Mouse (Mus musculus): Measurements from ENCODE around the gene Ldlrad3.

The Ldlrad3 gene

GRCm38 (mm10) chr2:102144311-102144710 is 41.9 kb downstream of the Ldlrad3 start:
- DNase-seq (ENCODE audit: low spot score) = no peak

DNA sequence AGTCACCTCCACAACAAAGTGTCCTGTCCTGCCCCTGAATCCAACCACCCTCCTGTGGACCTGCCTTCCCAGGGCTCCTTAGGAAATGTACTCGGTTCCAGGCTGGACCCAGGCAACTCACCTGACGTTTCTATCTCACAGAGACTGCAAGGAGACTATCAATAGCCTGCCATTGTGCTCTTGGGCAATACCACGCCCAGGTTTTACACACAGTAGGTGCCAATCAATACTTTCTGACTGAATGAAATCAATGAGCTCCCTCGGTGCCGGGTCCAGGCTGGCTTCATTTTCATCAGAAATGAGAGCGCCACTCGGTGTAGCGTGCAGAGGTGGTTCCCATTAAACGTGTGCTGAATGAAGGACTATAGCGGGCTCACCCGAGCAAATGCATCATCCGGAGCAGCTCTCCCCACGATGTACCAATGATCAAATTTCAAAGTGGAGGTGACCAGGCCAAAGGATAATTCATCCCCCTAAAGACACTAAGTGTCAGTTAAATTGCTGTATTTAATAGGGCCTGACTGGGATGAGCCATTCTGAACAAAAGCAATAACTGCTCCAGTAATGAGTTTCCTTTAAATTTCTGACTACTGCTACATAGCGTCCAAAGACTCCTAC is 43.4 kb downstream of the Ldlrad3 start:
- no peak for DNase-seq (ENCODE audit: low spot score)

DNA sequence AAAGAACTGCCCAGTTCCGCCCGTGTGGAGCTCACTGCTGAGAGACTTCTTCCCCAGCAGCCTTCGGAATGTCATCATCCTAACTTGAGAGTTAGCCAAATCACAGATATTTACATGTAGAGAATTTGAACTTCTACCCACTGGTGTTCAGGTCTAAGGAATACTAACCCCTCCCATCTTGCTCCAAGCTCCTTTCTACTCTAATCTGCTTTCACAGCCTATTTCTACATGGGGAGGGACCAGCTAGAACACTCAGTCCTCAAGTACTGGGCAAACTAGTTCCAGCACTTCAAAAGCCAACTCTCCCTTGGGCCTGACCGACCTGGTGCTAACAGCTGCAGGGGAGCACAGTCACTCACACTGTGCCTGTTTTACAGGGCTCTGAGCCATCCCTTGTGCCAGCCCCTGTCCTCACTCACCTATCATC is 44.0 kb downstream of the Ldlrad3 start:
- no peak for DNase-seq (ENCODE audit: low spot score)

DNA sequence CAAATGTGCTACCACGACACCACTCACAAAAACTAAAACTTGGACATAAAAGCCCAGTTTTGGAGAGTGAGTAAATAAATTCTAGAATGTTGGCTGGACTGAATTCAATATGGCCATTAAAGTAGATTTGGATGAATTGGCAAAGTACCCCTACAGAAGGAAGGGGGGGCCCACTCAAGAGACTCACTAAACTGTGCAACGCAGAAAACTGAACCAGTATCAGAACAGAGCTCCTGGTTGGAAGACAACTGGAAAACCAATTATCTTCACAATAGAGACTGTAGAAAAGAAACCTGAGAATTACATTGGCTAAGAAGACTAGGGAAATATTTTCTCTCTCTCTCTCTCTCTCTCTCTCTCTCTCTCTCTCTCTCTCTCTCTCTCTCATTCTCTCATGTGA is 45.0 kb downstream of the Ldlrad3 start:
- DNase-seq (ENCODE audit: low spot score) = no peak

DNA sequence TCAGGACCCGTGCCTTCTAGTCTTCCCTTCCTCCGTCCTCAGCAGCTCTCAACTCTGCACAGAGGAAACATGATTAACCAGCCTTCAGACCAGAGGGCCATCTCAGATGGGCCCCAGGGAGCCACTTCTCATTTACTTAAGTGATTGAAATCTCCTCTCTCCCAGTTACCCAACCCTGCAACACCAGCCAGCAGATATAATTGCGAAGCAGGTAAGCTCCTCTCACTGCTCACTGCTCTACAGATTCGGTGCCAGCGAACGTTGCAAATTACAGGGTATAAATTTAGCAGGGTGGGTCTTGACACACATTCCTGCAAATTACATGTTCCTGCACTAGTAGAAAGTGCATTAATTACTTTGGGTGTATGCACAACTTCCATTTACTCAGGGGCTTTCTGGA is 48.3 kb downstream of the Ldlrad3 start:
- DNase-seq (ENCODE audit: low spot score) = no peak

GRCm38 (mm10) chr2:102136184-102136583 is 50.0 kb downstream of the Ldlrad3 start:
- DNase-seq (ENCODE audit: low spot score) = no peak

GRCm38 (mm10) chr2:102134510-102135262 is 51.5 kb downstream of the Ldlrad3 start:
- DNase-seq (ENCODE audit: low spot score) = no peak

DNA sequence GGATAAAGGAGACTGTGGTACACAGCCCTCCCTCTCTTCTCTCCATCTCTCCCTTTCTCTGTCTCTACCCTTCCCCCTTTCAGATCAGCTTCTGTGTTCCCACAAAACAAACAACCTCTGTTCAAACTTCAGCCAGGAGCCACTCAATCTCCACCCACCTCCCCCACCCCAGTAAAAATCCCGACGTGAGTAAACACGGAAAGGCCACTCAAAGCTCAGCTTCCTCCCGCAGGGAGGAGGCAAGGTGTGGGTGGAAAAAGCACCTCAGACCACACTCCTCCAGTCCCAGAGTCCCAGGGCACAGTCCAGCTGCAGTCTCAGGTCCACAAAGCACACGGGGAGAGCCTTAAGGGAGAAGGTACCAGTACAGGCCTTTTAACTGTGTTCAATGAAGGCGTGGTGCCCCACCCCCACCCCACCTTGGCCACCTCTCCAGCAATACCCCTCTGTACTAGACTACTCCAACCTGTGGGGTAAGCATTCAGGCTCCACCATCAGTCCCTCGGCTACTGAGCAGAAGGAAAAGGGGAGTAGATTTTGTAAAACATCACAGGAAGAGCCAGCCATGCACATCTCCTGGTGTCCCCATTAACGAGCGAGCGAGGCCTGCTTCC is 53.1 kb downstream of the Ldlrad3 start:
- DNase-seq (ENCODE audit: low spot score) = peak; percentile 78

DNA sequence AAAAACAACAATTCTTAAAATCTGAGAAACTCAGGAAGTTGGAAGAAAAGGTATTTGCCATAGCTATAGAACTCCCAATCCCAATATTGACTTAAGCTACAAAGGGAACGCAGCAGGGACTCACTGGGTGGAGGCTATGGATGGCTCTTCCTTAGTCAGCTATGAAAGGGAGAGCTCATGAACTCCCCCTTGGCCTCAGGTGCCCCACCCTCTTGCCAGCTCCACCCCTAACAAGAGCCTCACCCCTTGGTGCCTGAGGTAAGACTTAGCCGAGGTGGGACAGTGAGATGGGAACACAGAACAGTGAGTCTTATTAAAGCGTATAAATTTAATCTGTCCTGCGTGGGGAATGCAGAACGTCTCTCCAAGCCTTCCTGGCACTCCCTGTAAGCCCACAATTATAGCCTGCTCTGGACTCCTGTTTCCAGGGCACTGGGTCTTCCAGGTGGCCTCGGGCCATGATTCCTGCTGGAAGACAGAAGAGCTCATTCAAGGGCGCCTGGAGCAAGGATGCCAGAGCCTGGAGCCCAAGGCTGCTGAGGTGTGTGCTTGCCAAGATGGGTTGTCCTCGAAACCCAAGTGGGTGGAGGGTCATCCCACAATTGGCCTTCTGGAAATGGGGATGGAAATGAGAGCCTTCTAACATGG is 55.9 kb downstream of the Ldlrad3 start:
- DNase-seq (ENCODE audit: low spot score) = no peak

GRCm38 (mm10) chr2:102129235-102129634 is 57.0 kb downstream of the Ldlrad3 start:
- no peak for DNase-seq (ENCODE audit: low spot score)

DNA sequence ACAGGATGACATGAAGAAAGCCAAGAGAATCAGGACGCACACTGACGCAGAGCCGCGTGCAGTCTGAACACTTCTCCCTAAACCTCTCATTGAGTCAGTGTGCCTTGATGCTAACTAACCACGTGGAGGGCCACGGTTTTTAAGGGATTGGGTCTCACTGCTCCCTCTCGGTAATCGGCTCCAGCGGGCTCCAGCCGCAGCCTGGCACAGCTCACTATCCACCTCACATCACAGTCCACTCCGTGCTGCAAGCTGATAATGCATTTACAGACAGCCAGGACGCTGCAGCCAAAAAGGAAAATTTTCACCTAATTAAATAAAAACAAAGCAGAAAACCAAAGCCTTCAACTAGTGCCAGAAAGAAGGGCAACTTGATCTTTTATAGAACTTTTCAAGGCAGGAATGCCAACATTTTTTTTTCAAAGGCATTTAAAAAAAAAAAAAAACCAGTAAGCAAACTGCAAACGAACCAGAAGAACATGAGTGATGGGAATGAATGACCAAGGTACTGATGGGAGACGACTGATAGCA is 57.6 kb downstream of the Ldlrad3 start:
- DNase-seq (ENCODE audit: low spot score) = no peak

DNA sequence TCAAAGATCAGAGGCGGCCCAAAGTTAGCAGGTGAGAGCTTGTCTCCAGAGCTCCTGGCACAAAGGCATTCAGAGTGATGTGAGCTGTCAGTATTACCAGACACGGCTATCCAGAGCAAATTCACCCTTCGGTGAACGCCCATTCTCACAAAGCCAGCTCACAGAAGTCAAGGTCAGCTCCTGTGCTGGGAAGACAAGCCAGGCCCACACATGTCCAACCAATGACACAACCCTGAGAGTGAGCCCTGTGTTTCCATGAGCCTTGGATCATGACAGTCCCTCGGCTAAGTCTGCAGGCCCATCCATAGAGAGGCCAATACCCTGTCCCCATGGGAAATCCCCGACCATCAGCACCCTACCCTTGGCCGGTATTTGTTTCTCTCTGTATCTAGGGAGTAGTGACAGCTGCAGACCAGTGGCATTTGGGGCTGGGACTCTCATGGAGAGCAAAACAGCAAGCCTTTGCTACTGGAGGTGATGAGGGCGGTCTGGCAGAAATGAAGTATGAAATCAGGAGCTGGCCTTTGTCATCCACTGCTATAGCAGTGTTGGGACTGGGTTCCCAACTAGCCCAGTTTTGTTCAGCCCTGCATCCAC is 58.3 kb downstream of the Ldlrad3 start:
- no peak for DNase-seq (ENCODE audit: low spot score)

DNA sequence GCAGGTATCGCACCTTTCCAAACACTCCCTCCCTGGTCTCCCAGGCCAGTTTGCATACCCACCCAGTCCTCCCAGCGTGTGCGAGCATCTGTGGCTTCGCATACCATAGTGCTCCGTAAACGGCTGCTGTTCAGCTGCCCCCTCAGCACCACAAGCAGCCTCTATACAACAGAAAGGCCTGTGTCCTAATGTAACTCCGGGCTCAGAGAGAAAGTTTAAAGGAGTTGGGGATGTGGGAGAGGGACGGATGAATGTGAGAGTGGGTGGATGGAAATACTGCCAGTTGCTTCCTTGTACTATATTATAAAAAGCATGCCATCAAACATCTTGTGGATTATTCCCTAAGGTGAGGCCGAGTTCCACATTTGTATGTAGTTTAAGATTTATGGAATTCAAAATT is 59.0 kb downstream of the Ldlrad3 start:
- DNase-seq (ENCODE audit: low spot score) = no peak

- no peak for DNase-seq (ENCODE audit: low spot score)
Measured at GRCm38 (mm10) chr2:102126076-102126475, 60.1 kb downstream of the Ldlrad3 start.

DNA sequence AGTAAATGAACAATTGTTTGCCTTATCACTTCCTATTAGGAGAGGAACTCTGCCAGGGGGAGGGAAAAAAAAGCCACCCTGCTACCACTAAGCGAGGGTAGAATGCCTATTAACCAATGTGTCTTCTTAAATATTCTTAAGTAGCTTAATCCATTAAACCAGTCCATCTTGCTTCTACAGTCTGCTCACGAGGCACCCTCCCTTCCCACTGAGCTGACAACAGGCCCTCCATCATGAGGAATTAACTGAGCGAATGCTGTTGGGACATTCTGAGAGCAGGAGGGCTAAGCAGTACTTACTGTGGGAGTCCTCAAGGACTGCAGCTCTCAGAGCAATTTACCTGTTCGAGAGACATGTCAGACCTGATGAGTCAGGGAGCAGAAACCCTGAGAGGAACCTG is 61.1 kb downstream of the Ldlrad3 start:
- DNase-seq (ENCODE audit: low spot score) = no peak

GRCm38 (mm10) chr2:102122146-102122515 is 64.1 kb downstream of the Ldlrad3 start:
- DNase-seq (ENCODE audit: low spot score) = no peak

GRCm38 (mm10) chr2:102121440-102122145 is 64.6 kb downstream of the Ldlrad3 start:
- no peak for DNase-seq (ENCODE audit: low spot score)

DNA sequence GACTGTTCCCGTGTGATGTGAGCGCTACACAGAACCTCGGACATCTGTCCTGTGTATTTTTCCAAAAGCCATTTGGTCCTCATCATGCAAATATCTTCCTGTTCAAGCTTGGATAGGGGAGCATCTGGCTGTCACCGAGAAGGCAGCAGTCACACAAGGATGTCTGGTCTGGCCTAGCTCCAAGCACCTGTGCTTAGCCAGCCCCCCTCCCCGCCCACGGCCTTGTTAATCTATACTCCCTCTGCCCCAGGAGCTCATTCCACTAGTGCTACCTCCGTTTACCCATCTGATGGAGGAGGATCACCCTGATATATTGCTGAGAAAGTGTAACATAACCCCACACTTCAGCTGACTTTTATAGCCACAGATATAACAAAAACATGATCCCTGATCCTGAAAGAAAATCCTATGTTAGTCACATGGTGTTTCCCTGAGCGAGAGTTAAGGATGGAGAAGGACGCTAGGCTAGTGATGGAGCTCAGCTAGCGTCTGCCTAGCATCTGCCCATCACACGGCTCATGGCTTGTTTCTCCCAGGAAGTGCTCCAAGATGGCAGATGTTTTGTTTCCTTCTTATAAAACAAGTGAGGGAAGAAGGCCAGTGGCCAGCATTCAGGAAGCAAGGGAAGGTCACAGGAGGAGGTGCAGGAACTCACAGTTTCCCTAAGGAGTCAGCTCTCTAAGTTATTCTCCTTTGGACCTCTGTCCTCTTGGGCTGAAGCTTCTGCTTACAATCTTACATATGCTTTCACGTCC is 66.3 kb downstream of the Ldlrad3 start:
- no peak for DNase-seq (ENCODE audit: low spot score)

GRCm38 (mm10) chr2:102118988-102119460 is 67.2 kb downstream of the Ldlrad3 start:
- no peak for DNase-seq (ENCODE audit: low spot score)

- no peak for DNase-seq (ENCODE audit: low spot score)
Measured at GRCm38 (mm10) chr2:102117402-102117760, 68.8 kb downstream of the Ldlrad3 start.

All from yolk sac, embryonic 10.5 days (tissue).